Mouse (Mus musculus) ES-Bruce4 (cell line): ENCODE measurements at regions not wholly inside any gene's neighbourhood (a gene's known extent, or its start where the extent isn't known, plus 50 kb on each side); places are given as distances from the start of the nearest gene placed in this dataset.
A peak's percentile ranks its signal among the peaks of the same experiment; 100 is the strongest.

ENCODE experiments used
- CTCF ChIP-seq: IDR thresholded peaks from one replicate; pipeline ENCODE4 v1.8.1; 2011; ENCODE audit warnings: low read depth, low read length
- POLR2A ChIP-seq: IDR thresholded peaks from one replicate; pipeline ENCODE4 v1.8.1; 2011; ENCODE audit warnings: low read length; ENCODE audit not compliant: insufficient read depth

DNA sequence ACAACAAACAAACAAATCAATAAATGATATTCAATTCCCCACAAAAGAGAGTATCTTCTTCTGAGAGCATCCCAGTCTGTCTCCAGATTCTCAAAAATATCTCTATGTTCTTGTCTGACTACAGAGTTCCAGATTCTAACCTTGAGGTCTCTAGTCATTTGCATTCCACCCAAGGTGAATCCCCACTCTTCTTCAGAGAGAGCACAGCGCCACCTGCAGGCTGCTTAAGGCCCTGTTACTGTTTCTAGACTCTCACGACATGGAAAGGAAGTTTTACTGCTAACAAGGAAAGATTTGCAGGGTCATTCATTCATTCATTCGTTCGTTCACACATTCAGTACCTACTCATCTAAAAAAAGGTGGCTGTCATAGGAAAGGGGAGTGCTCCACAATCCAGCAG is 158.3 kb downstream of the Shq1 start:
- TF ChIP-seq CTCF = peak; percentile 48
- TF ChIP-seq POLR2A = no peak
